Mouse (Mus musculus) cortical plate, adult 2 months (tissue): ENCODE data around the gene Atxn7l1. TPM values are rescaled to one million over a fixed set of nuclear protein-coding genes. Genes with fewer than 3 reads are reported as not detected.

ENCODE experiments used
- H3K27ac ChIP-seq: fragments of 200-500 bp; 2 replicates; pipeline ENCODE4 v1.5.1; 2012; ENCODE audit warnings: low read length, control low read depth, inconsistent platforms; ENCODE audit not compliant: insufficient read depth
- H3K4me1 ChIP-seq: fragments of 200-500 bp; 2 replicates; pipeline ENCODE4 v1.6.1; 2011; ENCODE audit warnings: low read length; ENCODE audit not compliant: control insufficient read depth, insufficient read depth
- H3K4me3 ChIP-seq: fragments of 200-500 bp; 2 replicates; pipeline ENCODE4 v1.5.1; 2011; ENCODE audit warnings: mild to moderate bottlenecking, low read length, control low read depth; ENCODE audit not compliant: insufficient read depth
- CTCF ChIP-seq: fragments of 200-500 bp; IDR thresholded peaks from 2 replicates; pipeline ENCODE4 v1.5.1; 2011; ENCODE audit warnings: mild to moderate bottlenecking, control low read depth, low read length; ENCODE audit not compliant: insufficient read depth; ENCODE audit errors: extremely low read depth
- POLR2A ChIP-seq: fragments of 200-500 bp; IDR thresholded peaks from 2 replicates; pipeline ENCODE4 v1.6.1; 2011; ENCODE audit warnings: mild to moderate bottlenecking, low read length, control low read depth; ENCODE audit not compliant: insufficient read depth; ENCODE audit errors: extremely low read depth
- polyA plus RNA-seq: library from polyadenylated mRNA; depleted of rRNA; stranded (reverse); fragments of >200 nt; gene quantifications from 2 replicates; pipeline ENCODE4 v1.2.3, GENCODE M21; 2012

Atxn7l1 gene
- polyA plus RNA-seq, 1 experiment: 41.0 TPM

DNA sequence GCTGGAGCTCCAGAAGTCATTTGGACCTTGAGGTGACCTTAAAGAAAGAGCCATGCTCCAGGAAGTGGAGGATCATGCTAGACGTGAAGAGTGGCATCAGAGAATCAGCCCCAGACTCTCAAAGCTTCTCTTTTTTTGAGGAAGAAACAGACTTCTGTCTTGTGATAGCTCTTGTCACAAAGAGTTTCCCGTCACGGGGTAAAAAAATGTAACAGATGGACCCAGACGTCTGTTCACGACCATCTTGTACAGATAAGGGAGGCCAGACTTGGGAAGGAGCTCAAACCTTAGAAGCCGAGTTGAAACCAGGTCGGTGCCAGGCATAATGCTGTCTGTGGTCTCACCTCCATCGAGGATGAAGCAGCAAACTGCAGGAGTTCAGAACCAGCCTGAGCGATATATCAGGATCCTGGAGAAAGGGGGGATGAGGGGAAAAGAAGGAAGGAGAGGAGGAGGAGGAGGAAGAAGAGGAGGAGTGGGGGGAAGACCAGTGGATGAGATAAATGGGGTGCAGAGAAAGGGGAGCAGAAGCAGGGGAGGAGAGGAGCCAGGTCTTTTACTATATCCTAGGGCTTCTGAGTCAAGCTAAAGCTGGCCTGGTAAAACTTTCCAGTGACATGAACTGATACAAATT is 21.8 kb upstream of the Atxn7l1 start:
- no peak for TF ChIP-seq POLR2A
- TF ChIP-seq CTCF: no peak
- no peak overlapping the region for H3K27ac ChIP-seq
- H3K4me1 ChIP-seq: peaks cover 4% of the 10 kb centered on the region; the same call in 1 of the 2 replicates
- H3K4me3 ChIP-seq: no peak overlapping the region

DNA sequence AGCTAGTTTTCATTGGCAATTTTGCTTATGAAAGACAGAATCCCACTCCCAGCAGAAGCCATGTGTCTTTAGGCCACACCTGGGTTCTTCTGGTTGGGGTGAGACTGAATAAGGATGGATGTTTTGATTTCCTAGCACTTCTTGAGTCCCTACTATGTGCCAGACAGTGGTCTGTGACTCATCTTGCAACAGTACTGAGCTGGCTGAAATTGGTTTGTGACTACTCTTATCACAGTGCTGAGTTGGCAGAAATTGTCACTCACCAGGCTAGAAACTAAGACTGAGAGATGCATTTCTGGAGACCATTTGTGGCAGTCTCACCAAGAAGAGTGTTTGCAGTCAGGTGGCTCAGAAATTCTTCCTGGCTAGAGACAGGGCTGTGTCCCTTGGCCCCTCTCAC is 21.2 kb upstream of the Atxn7l1 start:
- peaks cover 4% of the 10 kb centered on the region; the same call in 1 of the 2 replicates for H3K4me1 ChIP-seq
- H3K27ac ChIP-seq: no peak overlapping the region
- TF ChIP-seq POLR2A (no peak), CTCF (no peak)

DNA sequence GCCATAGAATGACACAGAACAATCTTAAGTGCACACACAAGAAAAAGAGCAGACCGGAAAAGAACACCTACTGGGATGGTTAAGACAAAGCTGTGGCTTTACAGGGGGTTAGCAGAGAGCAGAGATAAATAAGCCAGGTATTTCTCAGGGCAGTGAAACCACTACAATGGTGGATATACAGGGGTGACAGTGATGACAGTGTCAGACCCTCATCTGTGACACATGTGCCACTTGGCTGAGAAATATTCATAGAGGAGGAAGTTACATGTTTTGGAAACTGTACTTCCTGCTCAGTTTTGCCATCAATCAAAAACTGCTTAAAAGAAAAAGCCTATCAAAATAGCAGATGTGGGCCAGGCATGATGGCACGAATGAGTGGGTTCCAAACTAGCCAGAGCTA is 19.4 kb upstream of the Atxn7l1 start:
- TF ChIP-seq CTCF (no peak), POLR2A (no peak)
- peaks cover 4% of the 10 kb centered on the region; the same call in 1 of the 2 replicates for H3K4me1 ChIP-seq
- no peak overlapping the region for H3K27ac ChIP-seq
- no peak overlapping the region for H3K4me3 ChIP-seq

More for the DNA sequence above, 21.2 kb upstream of the Atxn7l1 start:
- no peak overlapping the region for H3K4me3 ChIP-seq

DNA sequence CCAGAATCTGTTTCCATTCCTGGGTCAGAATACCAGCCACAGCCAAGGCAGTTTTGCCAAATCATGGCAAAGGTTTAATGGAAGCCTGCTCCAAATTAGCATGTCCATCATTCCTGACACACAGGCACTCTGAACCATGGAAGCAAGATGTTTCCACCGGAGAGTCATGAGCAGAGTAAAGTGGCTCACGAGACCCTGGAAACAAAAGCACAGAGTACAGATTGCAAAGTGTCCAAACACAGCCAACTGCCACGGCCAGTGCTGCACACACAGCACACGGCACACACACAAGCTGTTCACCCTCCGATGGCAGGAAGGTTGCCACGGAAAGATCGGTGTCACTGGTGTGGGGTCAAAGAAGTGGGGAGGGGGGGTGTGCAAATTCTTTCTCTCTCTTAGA is 18.8 kb upstream of the Atxn7l1 start:
- Histone ChIP-seq H3K4me3 (no peak overlapping the region), H3K4me1 (peaks cover 4% of the 10 kb centered on the region; the same call in 1 of the 2 replicates), H3K27ac (no peak overlapping the region)
- TF ChIP-seq CTCF (no peak), POLR2A (no peak)

DNA sequence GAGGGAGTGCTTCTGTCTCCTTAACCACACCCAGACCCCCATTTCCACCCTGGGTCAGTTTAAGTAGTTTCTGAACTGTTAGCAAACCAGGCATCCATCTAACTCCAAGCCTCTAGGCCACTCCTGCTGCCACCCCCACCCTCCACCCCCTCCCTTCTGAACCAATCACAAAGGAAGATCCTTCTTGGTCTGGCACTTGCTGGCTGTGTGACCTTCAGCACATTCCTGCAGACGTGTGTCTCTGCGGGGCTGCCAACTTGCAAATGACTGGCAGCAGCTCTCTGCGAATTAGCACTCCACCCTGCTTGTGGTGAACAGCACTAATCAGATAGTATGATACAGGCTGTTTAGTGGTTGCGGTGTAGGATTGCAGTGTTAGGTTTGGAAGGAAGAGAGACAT is 18.1 kb upstream of the Atxn7l1 start:
- TF ChIP-seq CTCF (no peak), POLR2A (no peak)
- no peak overlapping the region for H3K27ac ChIP-seq
- peaks cover 4% of the 10 kb centered on the region; the same call in 1 of the 2 replicates for H3K4me1 ChIP-seq
- H3K4me3 ChIP-seq: no peak overlapping the region

DNA sequence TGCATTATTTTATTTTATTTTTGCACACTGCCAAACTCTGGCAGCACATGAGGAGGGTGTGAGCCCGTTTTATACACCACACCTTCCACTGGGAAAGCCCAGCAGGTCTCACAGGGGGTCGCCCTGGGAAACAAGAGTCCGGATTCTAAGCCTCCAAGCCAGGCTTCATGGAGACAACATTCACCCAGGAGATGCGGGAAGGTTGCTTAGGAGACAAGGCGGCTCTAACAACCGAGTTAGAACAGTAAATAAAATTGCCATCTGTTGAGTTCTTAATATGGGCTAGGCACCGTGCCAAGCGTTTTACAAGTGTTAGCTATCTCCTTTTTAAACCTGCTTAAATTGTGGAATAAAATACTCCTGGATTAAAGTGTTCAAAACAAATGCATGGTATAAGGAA is 17.1 kb upstream of the Atxn7l1 start:
- no peak overlapping the region for H3K27ac ChIP-seq
- TF ChIP-seq POLR2A (no peak), CTCF (no peak)
- H3K4me3 ChIP-seq: no peak overlapping the region
- peaks cover 3% of the 10 kb centered on the region; the same call in 1 of the 2 replicates for H3K4me1 ChIP-seq

DNA sequence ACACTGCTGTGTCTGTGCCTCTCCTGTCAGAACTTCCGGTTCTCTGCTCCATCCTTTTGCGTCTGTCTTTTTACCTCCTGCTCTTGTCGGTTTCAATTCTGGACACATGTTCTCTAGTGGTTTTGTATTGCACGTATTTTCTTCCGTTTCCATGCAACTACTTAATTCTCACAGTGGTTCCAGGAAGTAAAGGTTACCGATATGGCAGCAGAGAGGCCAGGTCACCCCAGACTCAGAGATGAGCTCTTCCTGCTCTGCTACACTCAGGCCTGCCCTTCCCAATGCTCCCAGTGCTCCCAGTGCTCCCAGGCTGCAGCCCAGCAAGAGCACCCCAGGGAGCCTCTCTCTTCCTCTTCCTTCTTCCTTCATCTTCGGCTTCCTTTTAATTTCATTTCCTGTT is 15.7 kb upstream of the Atxn7l1 start:
- Histone ChIP-seq H3K4me3 (no peak overlapping the region), H3K27ac (no peak overlapping the region; the same call in 1 of the 2 replicates), H3K4me1 (peaks cover 2% of the 10 kb centered on the region; the same call in 1 of the 2 replicates)
- no peak for TF ChIP-seq POLR2A
- TF ChIP-seq CTCF: no peak

DNA sequence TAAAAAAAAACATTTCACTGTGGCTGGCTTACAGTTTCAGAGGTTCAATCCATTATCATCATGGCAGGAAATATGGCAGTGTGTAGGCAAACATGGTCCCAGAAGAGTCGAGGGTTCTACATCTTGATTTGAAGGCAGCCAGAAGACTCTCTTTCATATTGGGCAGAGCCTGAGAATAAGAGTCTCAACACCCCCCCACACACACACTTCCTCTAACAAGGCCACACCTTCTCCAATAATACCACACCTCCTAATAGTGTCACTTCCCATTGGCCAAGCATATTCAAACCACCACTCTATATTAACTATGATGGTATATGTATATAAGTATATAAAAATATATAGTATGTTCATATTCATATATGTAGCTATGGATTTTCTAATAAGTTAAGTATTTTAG is 9.6 kb upstream of the Atxn7l1 start:
- TF ChIP-seq POLR2A (no peak), CTCF (no peak)
- Histone ChIP-seq H3K4me1 (no peaks in the 10 kb centered on the region), H3K27ac (no peak overlapping the region), H3K4me3 (no peak overlapping the region)

DNA sequence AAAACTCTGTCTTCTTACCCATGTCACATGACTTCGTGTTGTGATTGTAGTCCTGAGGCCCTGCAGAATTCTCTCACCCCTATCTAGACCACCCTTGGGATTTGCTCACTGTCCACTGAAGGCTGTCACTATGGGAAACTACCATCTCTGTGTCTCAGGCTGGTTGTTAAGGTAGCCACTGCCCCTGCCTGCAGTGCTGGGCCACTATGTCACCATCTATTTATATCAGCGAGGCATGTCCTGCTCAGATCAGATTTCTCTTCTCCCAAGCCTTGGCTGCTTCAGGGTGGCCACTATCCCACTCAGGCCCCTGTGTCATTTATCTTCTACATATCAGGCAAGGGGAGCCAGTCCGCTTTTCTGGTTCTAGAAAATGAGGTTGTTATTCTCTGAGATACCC is 8.4 kb upstream of the Atxn7l1 start:
- Histone ChIP-seq H3K4me3 (no peak overlapping the region), H3K27ac (no peak overlapping the region), H3K4me1 (no peaks in the 10 kb centered on the region)
- no peak for TF ChIP-seq POLR2A
- no peak for TF ChIP-seq CTCF

DNA sequence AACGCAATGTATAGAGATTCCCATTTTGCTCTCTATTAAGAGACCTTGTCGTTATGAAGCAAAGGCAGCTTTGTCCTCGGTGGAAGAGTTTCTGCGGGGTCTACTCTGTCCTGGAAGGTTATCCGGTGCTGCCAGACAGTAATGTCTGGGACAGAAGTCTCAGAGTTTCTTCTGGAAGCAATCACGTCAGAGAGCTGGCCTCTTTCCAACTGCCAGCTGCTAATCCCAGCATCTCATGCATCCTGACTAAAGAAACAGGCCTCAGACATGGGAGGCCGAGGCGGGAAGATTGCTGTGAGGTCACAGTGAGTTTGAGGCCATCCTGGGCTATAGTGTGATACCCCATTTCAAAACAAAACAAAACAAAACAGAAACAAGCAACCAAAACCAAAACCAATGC is 3.0 kb upstream of the Atxn7l1 start:
- H3K4me3 ChIP-seq: no peak overlapping the region; the same call in 1 of the 2 replicates
- no peak overlapping the region for H3K27ac ChIP-seq
- H3K4me1 ChIP-seq: peaks cover 6% of the 10 kb centered on the region
- TF ChIP-seq POLR2A: no peak
- TF ChIP-seq CTCF: no peak
